Mouse (Mus musculus): ENCODE results near the gene Ngb. TPM values are rescaled to one million over a fixed set of nuclear protein-coding genes. Genes with fewer than 3 reads are reported as not detected.

Ngb gene
- polyA plus RNA-seq, 1 experiment from 2014 or later: 0.12 TPM

DNA sequence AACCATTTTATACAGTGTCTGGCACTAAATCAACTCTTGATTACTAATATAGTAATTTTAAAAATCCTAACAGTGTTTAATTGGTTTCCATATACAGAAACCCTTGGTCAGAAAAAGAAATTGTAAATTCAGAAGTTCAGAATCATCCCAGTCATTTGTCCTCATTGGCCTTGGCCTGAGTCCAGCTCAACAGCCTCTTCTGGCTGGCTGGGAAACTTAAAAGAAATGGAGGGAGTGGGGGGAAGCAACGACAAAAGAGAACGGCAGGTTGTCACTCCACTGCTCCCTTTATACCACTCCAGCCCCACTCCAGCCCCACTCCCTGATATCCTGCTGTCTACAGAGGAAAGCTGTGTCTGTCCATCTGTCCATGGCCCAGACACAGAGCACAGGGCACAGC is 28.8 kb upstream of the Ngb start:
- Histone ChIP-seq H3K4me1 (no peaks in the 10 kb centered on the region), H3K4me3 (no peak overlapping the region), H3K36me3 (replicated peaks) (peaks cover 64% of the 10 kb centered on the region), H3K27me3 (replicated peaks; ENCODE audit: low read depth, poor library complexity, severe bottlenecking) (no peaks in the 10 kb centered on the region), H3K9me3 (no peaks in the 10 kb centered on the region), H3K27ac (replicated peaks) (no peak overlapping the region)
- WGBS: 95% methylated on average over 2 of the region's 2 CpGs
- no peak for DNase-seq (ENCODE audit: low spot score)

- Histone ChIP-seq H3K27me3 (replicated peaks; ENCODE audit: low read depth, poor library complexity, severe bottlenecking) (no peaks in the 10 kb centered on the region), H3K4me1 (no peaks in the 10 kb centered on the region), H3K4me3 (no peak overlapping the region), H3K27ac (replicated peaks) (no peak overlapping the region), H3K36me3 (replicated peaks) (peaks cover 58% of the 10 kb centered on the region), H3K9me3 (no peaks in the 10 kb centered on the region)
- no peak for DNase-seq (ENCODE audit: low spot score)
- 87% methylated on average over 4 of the region's 4 CpGs for WGBS
Measured at GRCm38 (mm10) chr12:87130224-87130623, 27.9 kb upstream of the Ngb start.

DNA sequence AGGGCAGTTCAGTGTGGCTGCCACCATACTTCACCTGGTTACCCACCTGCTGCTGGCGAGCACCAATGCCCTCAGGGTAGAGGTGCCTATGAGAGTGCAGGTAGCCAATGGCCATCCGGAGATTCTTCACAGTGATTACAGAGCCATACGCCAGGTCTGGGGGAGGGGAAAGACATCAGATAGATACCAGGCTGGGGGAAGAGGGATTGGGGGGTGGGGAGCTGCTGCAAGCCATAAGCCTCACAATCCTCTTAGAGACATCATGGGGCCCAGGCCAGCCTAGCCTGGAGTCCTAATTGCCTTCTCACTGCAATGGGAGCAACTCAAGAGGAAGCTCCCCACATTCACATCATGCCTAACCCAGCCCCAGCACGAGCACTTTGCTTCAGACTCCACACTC is 24.9 kb upstream of the Ngb start:
- 59% methylated on average over 4 of the region's 4 CpGs for WGBS
- DNase-seq (ENCODE audit: low spot score): no peak
- no peaks in the 10 kb centered on the region for H3K27me3 ChIP-seq (replicated peaks; ENCODE audit: low read depth, poor library complexity, severe bottlenecking)
- no peak overlapping the region for H3K27ac ChIP-seq (replicated peaks)
- H3K9me3 ChIP-seq: no peaks in the 10 kb centered on the region
- no peaks in the 10 kb centered on the region for H3K4me1 ChIP-seq
- peaks cover 65% of the 10 kb centered on the region for H3K36me3 ChIP-seq (replicated peaks)
- no peak overlapping the region for H3K4me3 ChIP-seq

DNA sequence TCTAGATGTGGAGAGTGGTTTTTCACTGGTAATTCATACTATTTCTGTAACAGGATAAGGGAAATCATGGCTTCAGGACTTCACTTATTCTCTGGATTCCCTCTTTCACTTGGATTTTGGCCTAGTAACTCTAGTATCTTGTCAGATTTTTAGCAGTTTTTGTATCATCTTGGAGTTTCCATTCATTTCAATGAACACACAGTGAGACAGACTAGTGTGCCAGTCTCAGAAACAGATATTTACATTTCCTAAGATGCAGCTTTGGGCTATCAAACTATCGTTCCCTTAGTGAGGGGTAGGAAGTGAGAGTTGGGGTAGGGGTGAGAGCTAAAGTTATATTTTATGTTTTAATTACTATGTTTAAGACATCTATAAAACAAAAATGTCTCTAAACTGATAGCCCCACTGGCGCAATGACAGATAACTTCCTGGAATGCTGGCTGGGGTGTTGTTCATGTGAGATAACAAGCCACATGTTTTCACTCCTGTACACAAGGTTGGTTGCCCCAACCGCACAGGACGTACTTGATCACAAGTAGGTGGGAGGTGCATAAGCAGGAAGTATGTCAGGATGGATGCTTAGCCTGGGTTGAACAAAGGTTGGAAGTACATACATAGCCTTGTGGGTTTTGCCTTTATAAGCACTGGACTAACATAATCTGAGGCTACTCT is 19.7 kb upstream of the Ngb start:
- Histone ChIP-seq H3K27me3 (replicated peaks; ENCODE audit: low read depth, poor library complexity, severe bottlenecking) (no peaks in the 10 kb centered on the region), H3K27ac (replicated peaks) (no peak overlapping the region), H3K4me1 (no peaks in the 10 kb centered on the region), H3K9me3 (no peaks in the 10 kb centered on the region), H3K4me3 (no peak overlapping the region), H3K36me3 (replicated peaks) (peaks cover 55% of the 10 kb centered on the region)
- WGBS: 94% methylated on average over 4 of the region's 4 CpGs
- no peak for DNase-seq (ENCODE audit: low spot score)

DNA sequence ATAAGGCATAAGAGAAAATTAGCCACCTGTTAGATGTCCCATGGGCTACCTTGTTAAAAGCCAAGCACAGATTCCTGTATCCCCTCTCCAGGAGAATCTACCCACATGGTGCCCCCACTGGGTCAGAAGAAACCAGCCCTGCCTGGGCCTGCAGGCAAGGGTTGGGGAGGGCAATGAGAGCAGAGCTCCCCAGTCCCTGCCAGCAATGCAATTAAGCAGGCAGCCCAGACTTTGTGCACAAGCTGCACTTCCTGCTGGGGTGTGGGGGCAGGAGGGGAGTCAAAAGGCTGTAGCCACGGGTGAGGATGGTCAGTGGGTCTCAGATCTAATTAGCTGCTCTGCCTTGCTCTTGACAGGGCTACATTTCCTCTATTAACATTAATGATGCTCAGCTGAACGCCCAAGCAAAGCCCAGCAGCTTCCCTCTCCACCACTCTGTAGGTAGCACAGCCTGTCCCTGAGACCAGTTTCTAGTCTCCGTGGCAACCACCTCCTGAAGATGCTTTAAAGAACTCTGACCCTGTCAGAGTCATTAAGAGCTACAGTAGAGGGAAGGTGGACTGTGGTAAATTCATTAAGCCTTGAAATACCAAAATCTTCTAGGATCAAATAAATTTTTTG is 5.1 kb upstream of the Ngb start:
- H3K27me3 ChIP-seq (replicated peaks; ENCODE audit: low read depth, poor library complexity, severe bottlenecking): peaks cover 17% of the 10 kb centered on the region
- H3K9me3 ChIP-seq: no peaks in the 10 kb centered on the region
- no peak overlapping the region for H3K27ac ChIP-seq (replicated peaks)
- DNase-seq (ENCODE audit: low spot score): no peak
- H3K36me3 ChIP-seq (replicated peaks): peaks cover 36% of the 10 kb centered on the region
- peaks cover 5% of the 10 kb centered on the region for H3K4me1 ChIP-seq
- H3K4me3 ChIP-seq: no peak overlapping the region
- WGBS: 39% methylated on average over 3 of the region's 3 CpGs

DNA sequence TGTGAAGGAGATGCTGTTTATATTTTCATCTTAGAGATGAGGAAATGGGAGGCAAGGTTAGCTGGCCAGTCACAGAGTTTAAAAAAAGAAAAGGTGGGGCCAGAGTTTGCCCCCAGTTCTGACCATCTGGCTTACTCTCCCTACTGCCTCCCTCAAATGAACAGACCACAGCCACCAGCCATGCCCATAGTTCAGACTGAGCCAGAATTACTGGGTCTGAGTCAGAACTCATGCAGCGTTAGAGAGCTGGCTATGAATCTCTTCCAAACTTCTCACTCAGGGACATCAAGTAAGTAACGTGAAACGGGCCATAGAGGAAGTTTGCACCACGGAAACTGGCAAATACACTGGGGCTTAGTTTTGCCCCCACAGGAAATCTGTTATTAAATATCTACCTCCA is 2.5 kb upstream of the Ngb start:
- H3K4me1 ChIP-seq: peaks cover 17% of the 10 kb centered on the region
- peaks cover 43% of the 10 kb centered on the region for H3K27me3 ChIP-seq (replicated peaks; ENCODE audit: low read depth, poor library complexity, severe bottlenecking)
- WGBS: 89% methylated on average over 4 of the region's 4 CpGs
- no peak for DNase-seq (ENCODE audit: low spot score)
- H3K9me3 ChIP-seq: no peaks in the 10 kb centered on the region
- H3K4me3 ChIP-seq: no peak overlapping the region
- H3K27ac ChIP-seq (replicated peaks): no peak overlapping the region
- peaks cover 15% of the 10 kb centered on the region for H3K36me3 ChIP-seq (replicated peaks)

- WGBS: 90% methylated on average over 4 of the region's 4 CpGs
- Histone ChIP-seq H3K4me3 (no peak overlapping the region), H3K36me3 (replicated peaks) (peaks cover 3% of the 10 kb centered on the region), H3K27me3 (replicated peaks; ENCODE audit: low read depth, poor library complexity, severe bottlenecking) (peaks cover 54% of the 10 kb centered on the region), H3K4me1 (peaks cover 17% of the 10 kb centered on the region), H3K9me3 (no peaks in the 10 kb centered on the region), H3K27ac (replicated peaks) (no peak overlapping the region)
- DNase-seq (ENCODE audit: low spot score): no peak
Measured at GRCm38 (mm10) chr12:87103471-87103870, 1.1 kb upstream of the Ngb start.

DNA sequence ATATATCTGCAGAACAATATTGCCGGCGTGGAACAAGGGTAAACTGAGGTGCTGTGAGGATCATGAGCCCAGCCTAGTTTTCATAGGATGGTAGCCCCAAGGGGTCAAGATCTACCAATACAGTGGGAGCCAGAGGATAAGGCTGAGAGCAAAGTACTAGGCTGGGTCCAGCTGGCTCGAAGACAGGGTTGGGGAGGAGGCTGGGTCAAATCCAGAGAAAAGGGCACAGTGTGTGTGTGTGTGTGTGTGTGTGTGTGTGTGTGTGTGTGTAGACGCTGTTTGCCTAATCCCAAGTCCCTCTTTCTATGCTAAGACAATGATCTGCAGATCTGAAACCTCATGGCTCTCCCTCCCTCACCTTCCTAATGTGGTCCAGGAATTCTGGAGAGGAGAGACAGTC is 2.0 kb downstream of the Ngb start:
- no peak overlapping the region for H3K27ac ChIP-seq (replicated peaks)
- 88% methylated on average over 4 of the region's 4 CpGs for WGBS
- no peaks in the 10 kb centered on the region for H3K36me3 ChIP-seq (replicated peaks)
- H3K9me3 ChIP-seq: no peaks in the 10 kb centered on the region
- H3K4me1 ChIP-seq: peaks cover 12% of the 10 kb centered on the region
- DNase-seq (ENCODE audit: low spot score): no peak
- no peak overlapping the region for H3K4me3 ChIP-seq
- peaks cover 61% of the 10 kb centered on the region for H3K27me3 ChIP-seq (replicated peaks; ENCODE audit: low read depth, poor library complexity, severe bottlenecking)

DNA sequence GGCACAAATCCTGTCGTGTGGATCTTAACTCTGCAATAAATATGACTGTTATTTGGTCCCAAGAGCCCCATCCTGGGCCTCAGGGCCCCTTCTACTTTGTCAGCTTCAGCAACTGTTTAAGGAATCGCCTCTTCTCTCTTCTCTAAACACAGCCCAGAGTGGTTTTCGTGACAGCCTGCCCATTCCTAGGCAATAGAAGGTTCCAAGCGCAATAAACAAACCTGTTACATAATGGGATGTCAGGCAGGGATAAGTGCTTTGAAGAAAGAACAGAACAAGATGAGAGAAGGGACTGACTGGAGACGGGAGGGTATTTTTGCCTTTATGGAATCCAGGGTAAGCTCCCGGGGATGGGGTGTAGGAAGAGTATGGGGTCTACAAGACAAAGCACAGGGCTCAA is 8.7 kb downstream of the Ngb start:
- Histone ChIP-seq H3K27me3 (replicated peaks; ENCODE audit: low read depth, poor library complexity, severe bottlenecking) (0 out of 2 replicates have a peak, but pooled peaks cover 9% of the 10 kb centered on the region), H3K4me1 (no peaks in the 10 kb centered on the region), H3K4me3 (no peak overlapping the region), H3K36me3 (replicated peaks) (no peaks in the 10 kb centered on the region), H3K9me3 (no peaks in the 10 kb centered on the region), H3K27ac (replicated peaks) (no peak overlapping the region)
- DNase-seq (ENCODE audit: low spot score): no peak
- 81% methylated on average over 6 of the region's 6 CpGs for WGBS

- Histone ChIP-seq H3K36me3 (replicated peaks) (no peaks in the 10 kb centered on the region), H3K4me1 (no peaks in the 10 kb centered on the region), H3K27ac (replicated peaks) (no peak overlapping the region), H3K9me3 (no peaks in the 10 kb centered on the region), H3K27me3 (replicated peaks; ENCODE audit: low read depth, poor library complexity, severe bottlenecking) (0 out of 2 replicates have a peak, but pooled peaks cover 5% of the 10 kb centered on the region), H3K4me3 (no peak overlapping the region)
- 71% methylated on average over 4 of the region's 4 CpGs for WGBS
- no peak for DNase-seq (ENCODE audit: low spot score)
Measured at GRCm38 (mm10) chr12:87093249-87093648, 9.1 kb downstream of the Ngb start.

DNA sequence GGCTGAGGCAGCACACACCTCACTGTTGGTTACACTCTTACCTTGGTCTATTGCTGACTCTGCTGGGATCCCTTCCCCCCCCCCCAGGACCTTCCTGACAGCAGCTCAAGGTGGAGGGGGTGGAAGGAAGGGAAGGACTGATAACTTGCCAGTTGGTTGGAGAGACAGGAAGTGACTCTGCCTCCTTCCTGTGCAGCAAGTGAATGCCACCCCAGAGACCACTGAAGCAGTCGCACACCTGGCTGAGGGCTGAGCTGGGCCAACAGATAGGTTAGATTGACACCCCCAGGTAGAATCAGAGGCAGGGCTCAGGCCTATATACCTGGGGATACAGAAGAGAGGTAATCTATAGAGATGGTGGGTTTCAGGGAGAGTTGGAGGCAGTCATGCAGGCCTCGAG is 10.4 kb downstream of the Ngb start:
- H3K27ac ChIP-seq (replicated peaks): no peak overlapping the region
- no peaks in the 10 kb centered on the region for H3K4me1 ChIP-seq
- H3K9me3 ChIP-seq: no peaks in the 10 kb centered on the region
- no peak overlapping the region for H3K4me3 ChIP-seq
- 89% methylated on average over 2 of the region's 2 CpGs for WGBS
- DNase-seq (ENCODE audit: low spot score): no peak
- H3K36me3 ChIP-seq (replicated peaks): no peaks in the 10 kb centered on the region
- no peaks in the 10 kb centered on the region for H3K27me3 ChIP-seq (replicated peaks; ENCODE audit: low read depth, poor library complexity, severe bottlenecking)

DNA sequence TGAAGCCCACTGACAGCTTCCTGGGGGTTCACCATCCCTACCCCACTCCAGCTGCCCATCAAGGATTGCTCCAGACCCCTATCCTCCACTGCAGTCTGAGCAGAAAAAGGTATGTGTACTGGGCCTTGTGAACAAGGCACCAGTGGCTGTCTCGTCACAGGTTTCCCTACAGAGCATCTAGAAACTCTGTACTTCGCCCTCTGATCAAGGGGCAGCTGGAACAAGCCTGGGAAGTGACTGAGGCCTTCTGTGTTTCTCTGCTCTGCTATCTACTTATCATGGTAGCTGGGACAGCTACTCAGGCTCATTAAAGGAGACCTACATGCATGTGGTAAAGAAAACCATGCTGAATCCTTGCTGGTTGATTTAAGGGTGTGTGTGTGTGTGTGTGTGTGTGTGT is 12.6 kb downstream of the Ngb start:
- H3K36me3 ChIP-seq (replicated peaks): no peaks in the 10 kb centered on the region
- H3K4me1 ChIP-seq: no peaks in the 10 kb centered on the region
- H3K27me3 ChIP-seq (replicated peaks; ENCODE audit: low read depth, poor library complexity, severe bottlenecking): no peaks in the 10 kb centered on the region
- no peak for DNase-seq (ENCODE audit: low spot score)
- no peak overlapping the region for H3K4me3 ChIP-seq
- H3K9me3 ChIP-seq: no peaks in the 10 kb centered on the region
- no peak overlapping the region for H3K27ac ChIP-seq (replicated peaks)
- 77% methylated on average over 2 of the region's 2 CpGs for WGBS

GRCm38 (mm10) chr12:87089255-87089654 is 13.1 kb downstream of the Ngb start:
- Histone ChIP-seq H3K36me3 (replicated peaks) (no peaks in the 10 kb centered on the region), H3K27ac (replicated peaks) (no peak overlapping the region), H3K9me3 (no peaks in the 10 kb centered on the region), H3K4me3 (no peak overlapping the region), H3K27me3 (replicated peaks; ENCODE audit: low read depth, poor library complexity, severe bottlenecking) (no peaks in the 10 kb centered on the region), H3K4me1 (no peaks in the 10 kb centered on the region)
- DNase-seq (ENCODE audit: low spot score): no peak
- 64% methylated on average over 4 of the region's 4 CpGs for WGBS
